Mouse (Mus musculus): Measurements from ENCODE around the gene Olfr1037. TPM values are rescaled to one million over a fixed set of nuclear protein-coding genes. Genes with fewer than 3 reads are reported as not detected.
"Not testable (repeated sequence)": the region's sequence is repeated elsewhere in the genome, so short reads cannot be mapped to it uniquely, and the experiment has no call there.

Gene Olfr1037
- polyA plus RNA-seq (2015; fragmentation: Nextera tagmentation; extraction: Ambion mirVana): not detected in 2 replicates

- H3K4me1 ChIP-seq: no peaks in the 10 kb centered on the region
- H3K27me3 ChIP-seq: no peaks in the 10 kb centered on the region
- WGBS: 94% methylated on average over 2 of the region's 2 CpGs
- ATAC-seq: no peak
- H3K27ac ChIP-seq: no peak within 1 kb of the TSS
- no peak within 1 kb of the TSS for H3K4me2 ChIP-seq
- no peaks in the 10 kb centered on the region for H3K36me3 ChIP-seq (ENCODE audit: poor library complexity, severe bottlenecking)
- no peaks in the 10 kb centered on the region for H3K9me3 ChIP-seq (replicated peaks)
- no peak within 1 kb of the TSS for H3K4me3 ChIP-seq
- no peak within 1 kb of the TSS for H3K9ac ChIP-seq
Observed at GRCm38 (mm10) chr2:86087285-86087684, at the start of gene Olfr1037. Gene Olfr1037 (minus strand): TSS chr2:86087385.

GRCm38 (mm10) chr2:86135828-86136227, 48.6 kb upstream of the Olfr1037 start, which contains the start of gene Olfr1039:
Gene Olfr1039 (minus strand): TSS chr2:86135928.
- Histone ChIP-seq H3K27ac (no peak within 1 kb of the TSS), H3K4me1 (no peaks in the 10 kb centered on the region)
- WGBS: 96% methylated on average over 1 of the region's 1 CpGs

GRCm38 (mm10) chr2:86080478-86080877, 6.7 kb downstream of the Olfr1037 start:
- H3K9me3 ChIP-seq (replicated peaks); ATAC-seq; H3K36me3 ChIP-seq (ENCODE audit: poor library complexity, severe bottlenecking); H3K9ac ChIP-seq; H3K4me3 ChIP-seq; H3K27me3 ChIP-seq; H3K27ac ChIP-seq; H3K4me1 ChIP-seq; H3K4me2 ChIP-seq: not testable (repeated sequence)
- 95% methylated on average over 1 of the region's 1 CpGs for WGBS

More at GRCm38 (mm10) chr2:86135828-86136227, 48.6 kb upstream of the Olfr1037 start, which contains the start of gene Olfr1039:
- Histone ChIP-seq H3K4me2 (no peak within 1 kb of the TSS), H3K9ac (no peak within 1 kb of the TSS), H3K4me3 (no peak within 1 kb of the TSS), H3K36me3 (ENCODE audit: poor library complexity, severe bottlenecking) (no peaks in the 10 kb centered on the region), H3K27me3 (no peaks in the 10 kb centered on the region), H3K9me3 (replicated peaks) (no peaks in the 10 kb centered on the region)
- ATAC-seq: no peak

GRCm38 (mm10) chr2:86073692-86074091, 13.5 kb downstream of the Olfr1037 start, which contains the start of gene Olfr1036:
Gene Olfr1036 (plus strand): TSS chr2:86073992.
- not testable (repeated sequence) for ATAC-seq; H3K27me3 ChIP-seq; H3K36me3 ChIP-seq (ENCODE audit: poor library complexity, severe bottlenecking); H3K4me1 ChIP-seq; H3K27ac ChIP-seq; H3K4me3 ChIP-seq; H3K9me3 ChIP-seq (replicated peaks); H3K4me2 ChIP-seq; H3K9ac ChIP-seq

GRCm38 (mm10) chr2:86070189-86070588, 17.0 kb downstream of the Olfr1037 start:
- H3K27me3 ChIP-seq: no peaks in the 10 kb centered on the region
- ATAC-seq: no peak
- H3K36me3 ChIP-seq (ENCODE audit: poor library complexity, severe bottlenecking): no peaks in the 10 kb centered on the region
- no peak overlapping the region for H3K4me3 ChIP-seq
- no peak overlapping the region for H3K27ac ChIP-seq
- H3K9ac ChIP-seq: no peak overlapping the region
- H3K4me2 ChIP-seq: no peak overlapping the region
- H3K9me3 ChIP-seq (replicated peaks): no peaks in the 10 kb centered on the region
- H3K4me1 ChIP-seq: no peaks in the 10 kb centered on the region
- WGBS: 97% methylated on average over 8 of the region's 8 CpGs

GRCm38 (mm10) chr2:86063766-86064165, 23.4 kb downstream of the Olfr1037 start:
- not testable (repeated sequence) for H3K4me3 ChIP-seq; H3K36me3 ChIP-seq (ENCODE audit: poor library complexity, severe bottlenecking); H3K4me2 ChIP-seq; H3K27ac ChIP-seq; H3K27me3 ChIP-seq; H3K9me3 ChIP-seq (replicated peaks); H3K9ac ChIP-seq; H3K4me1 ChIP-seq; ATAC-seq
- WGBS: 96% methylated on average over 2 of the region's 2 CpGs

GRCm38 (mm10) chr2:86050777-86051176, 36.4 kb downstream of the Olfr1037 start:
- H3K4me3 ChIP-seq; H3K27ac ChIP-seq; H3K4me2 ChIP-seq; H3K9ac ChIP-seq; ATAC-seq; H3K36me3 ChIP-seq (ENCODE audit: poor library complexity, severe bottlenecking); H3K27me3 ChIP-seq; H3K9me3 ChIP-seq (replicated peaks); H3K4me1 ChIP-seq: not testable (repeated sequence)

GRCm38 (mm10) chr2:86045561-86045960, 41.6 kb downstream of the Olfr1037 start, which contains the start of gene Olfr1034:
Gene Olfr1034 (plus strand): TSS chr2:86045861.
- ATAC-seq: no peak
- H3K36me3 ChIP-seq (ENCODE audit: poor library complexity, severe bottlenecking): no peaks in the 10 kb centered on the region

More at GRCm38 (mm10) chr2:86045561-86045960, 41.6 kb downstream of the Olfr1037 start, which contains the start of gene Olfr1034:
- no peaks in the 10 kb centered on the region for H3K27me3 ChIP-seq
- H3K27ac ChIP-seq: no peak within 1 kb of the TSS
- H3K4me3 ChIP-seq: no peak within 1 kb of the TSS
- H3K9ac ChIP-seq: no peak within 1 kb of the TSS
- H3K4me1 ChIP-seq: no peaks in the 10 kb centered on the region
- no peak within 1 kb of the TSS for H3K4me2 ChIP-seq
- H3K9me3 ChIP-seq (replicated peaks): no peaks in the 10 kb centered on the region

Other genes with a start within 250 kb of the Olfr1037 start
- not detected in 2 replicates for gene Olfr1019, start 241.9 kb downstream of the Olfr1037 start, polyA plus RNA-seq (2015; fragmentation: Nextera tagmentation; extraction: Ambion mirVana)
- not detected in 2 replicates for gene Olfr1020, start 240.4 kb downstream of the Olfr1037 start, polyA plus RNA-seq (2015; fragmentation: Nextera tagmentation; extraction: Ambion mirVana)
- not detected in 2 replicates for gene Olfr1022, start 218.8 kb downstream of the Olfr1037 start, polyA plus RNA-seq (2015; fragmentation: Nextera tagmentation; extraction: Ambion mirVana)
- not detected in 2 replicates for gene Olfr1023, start 201.7 kb downstream of the Olfr1037 start, polyA plus RNA-seq (2015; fragmentation: Nextera tagmentation; extraction: Ambion mirVana)
- not detected in 2 replicates for gene Olfr1024, start 182.3 kb downstream of the Olfr1037 start, polyA plus RNA-seq (2015; fragmentation: Nextera tagmentation; extraction: Ambion mirVana)
- not detected in 2 replicates for gene Olfr1025-ps1, start 172.2 kb downstream of the Olfr1037 start, polyA plus RNA-seq (2015; fragmentation: Nextera tagmentation; extraction: Ambion mirVana)
- not detected in 2 replicates for gene Olfr1026, start 165.8 kb downstream of the Olfr1037 start, polyA plus RNA-seq (2015; fragmentation: Nextera tagmentation; extraction: Ambion mirVana)
- not detected in 2 replicates for gene Olfr1028, start 136.9 kb downstream of the Olfr1037 start, polyA plus RNA-seq (2015; fragmentation: Nextera tagmentation; extraction: Ambion mirVana)
- gene Olfr1029, start 113.5 kb downstream of the Olfr1037 start, polyA plus RNA-seq (2015; fragmentation: Nextera tagmentation; extraction: Ambion mirVana): not detected in 2 replicates
- gene Olfr1030, start 108.1 kb downstream of the Olfr1037 start, polyA plus RNA-seq (2015; fragmentation: Nextera tagmentation; extraction: Ambion mirVana): not detected in 2 replicates
- not detected in 2 replicates for gene Olfr1031, start 97.1 kb downstream of the Olfr1037 start, polyA plus RNA-seq (2015; fragmentation: Nextera tagmentation; extraction: Ambion mirVana)
- gene Olfr1032, start 81.8 kb downstream of the Olfr1037 start, polyA plus RNA-seq (2015; fragmentation: Nextera tagmentation; extraction: Ambion mirVana): not detected in 2 replicates
- not detected in 2 replicates for gene Olfr1033, start 66.8 kb downstream of the Olfr1037 start, polyA plus RNA-seq (2015; fragmentation: Nextera tagmentation; extraction: Ambion mirVana)
- not detected in 2 replicates for gene Olfr1034, start 41.5 kb downstream of the Olfr1037 start, polyA plus RNA-seq (2015; fragmentation: Nextera tagmentation; extraction: Ambion mirVana)
- gene Olfr1036, start 13.4 kb downstream of the Olfr1037 start, polyA plus RNA-seq (2015; fragmentation: Nextera tagmentation; extraction: Ambion mirVana): not detected in 2 replicates
- gene Olfr1039, start 48.5 kb upstream of the Olfr1037 start, polyA plus RNA-seq (2015; fragmentation: Nextera tagmentation; extraction: Ambion mirVana): not detected in 2 replicates
- not detected in 2 replicates for gene Olfr1040, start 59.3 kb upstream of the Olfr1037 start, polyA plus RNA-seq (2015; fragmentation: Nextera tagmentation; extraction: Ambion mirVana)
- gene Olfr1042, start 74.5 kb upstream of the Olfr1037 start, polyA plus RNA-seq (2015; fragmentation: Nextera tagmentation; extraction: Ambion mirVana): not detected in 2 replicates
- gene Olfr1043, start 80.1 kb upstream of the Olfr1037 start, polyA plus RNA-seq (2015; fragmentation: Nextera tagmentation; extraction: Ambion mirVana): not detected in 2 replicates
- gene Olfr1044, start 90.4 kb upstream of the Olfr1037 start, polyA plus RNA-seq (2015; fragmentation: Nextera tagmentation; extraction: Ambion mirVana): not detected in 2 replicates
- not detected in 2 replicates for gene Olfr52, start 98.3 kb upstream of the Olfr1037 start, polyA plus RNA-seq (2015; fragmentation: Nextera tagmentation; extraction: Ambion mirVana)
- gene Olfr1045, start 115.6 kb upstream of the Olfr1037 start, polyA plus RNA-seq (2015; fragmentation: Nextera tagmentation; extraction: Ambion mirVana): not detected in 2 replicates
- not detected in 2 replicates for gene Olfr1046, start 131.9 kb upstream of the Olfr1037 start, polyA plus RNA-seq (2015; fragmentation: Nextera tagmentation; extraction: Ambion mirVana)
- gene Olfr1047, start 144.0 kb upstream of the Olfr1037 start, polyA plus RNA-seq (2015; fragmentation: Nextera tagmentation; extraction: Ambion mirVana): not detected in 2 replicates
- not detected in 2 replicates for gene Olfr1048, start 152.9 kb upstream of the Olfr1037 start, polyA plus RNA-seq (2015; fragmentation: Nextera tagmentation; extraction: Ambion mirVana)
- not detected in 2 replicates for gene Olfr1049, start 170.9 kb upstream of the Olfr1037 start, polyA plus RNA-seq (2015; fragmentation: Nextera tagmentation; extraction: Ambion mirVana)
- gene Olfr1051, start 191.7 kb upstream of the Olfr1037 start, polyA plus RNA-seq (2015; fragmentation: Nextera tagmentation; extraction: Ambion mirVana): not detected in 2 replicates
- gene Olfr1052, start 205.1 kb upstream of the Olfr1037 start, polyA plus RNA-seq (2015; fragmentation: Nextera tagmentation; extraction: Ambion mirVana): not detected in 2 replicates
- gene Olfr1053, start 227.9 kb upstream of the Olfr1037 start, polyA plus RNA-seq (2015; fragmentation: Nextera tagmentation; extraction: Ambion mirVana): not detected in 2 replicates
- not detected in 2 replicates for gene Olfr1054, start 248.0 kb upstream of the Olfr1037 start, polyA plus RNA-seq (2015; fragmentation: Nextera tagmentation; extraction: Ambion mirVana)